Mouse (Mus musculus) gastrocnemius, postnatal 25 days (tissue): Measurements from ENCODE around the gene Lss. TPM values are rescaled to one million over a fixed set of nuclear protein-coding genes. Genes with fewer than 3 reads are reported as not detected.

Source experiments
- DNase-seq: peaks from one replicate; pipeline ENCODE4 v3.0.0; 2022
- long read RNA-seq, 2 experiments: library from polyadenylated mRNA; stranded (forward); transcript quantifications; one replicate each; pipeline ENCODE4 v2.0.0; 2021
- total RNA-seq, 2 experiments: library from RNA; stranded (reverse); gene quantifications; 1 replicate in 1 of 2; 2 replicates in 1 of 2; pipeline ENCODE4 v1.2.3; 2021

Lss gene
- 1 to 10 TPM; 4.2 to 4.9 TPM for total RNA-seq
- long read RNA-seq, experiment 1 = 0 reads
- long read RNA-seq, experiment 2, partial matches to known transcripts = 1 of 3 reads
- long read RNA-seq, experiment 2, other reads (novel, unspliced or antisense) = 2 of 3 reads

- peak; percentile 96 for DNase-seq
Measured at GRCm38 (mm10) chr10:76531375-76531774, at the start of gene Lss. TSS of gene Lss (plus strand) at chr10:76531588.

DNA sequence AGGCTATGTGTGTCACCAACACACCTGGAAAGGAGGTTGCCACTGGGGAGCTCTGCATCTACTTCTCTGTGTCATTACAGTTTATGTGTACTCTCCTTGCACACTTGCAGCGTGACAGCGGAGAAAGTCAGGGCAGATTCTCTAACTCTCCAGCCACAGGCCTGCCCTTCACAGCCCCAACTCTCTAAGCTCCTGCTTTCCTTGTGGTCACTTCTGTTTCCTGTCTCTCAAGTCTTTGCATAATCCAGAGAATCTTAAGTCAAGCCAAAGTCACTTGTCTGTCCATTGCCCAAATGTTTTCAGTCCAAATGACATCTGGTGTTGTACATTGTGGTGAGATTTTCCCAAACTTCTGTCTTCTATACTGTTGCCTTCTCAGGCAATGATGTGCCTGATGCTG, 45.1 kb upstream of the Lss start:
- no peak for DNase-seq

- no peak for DNase-seq
Measured at GRCm38 (mm10) chr10:76488265-76488664, 43.1 kb upstream of the Lss start.

DNA sequence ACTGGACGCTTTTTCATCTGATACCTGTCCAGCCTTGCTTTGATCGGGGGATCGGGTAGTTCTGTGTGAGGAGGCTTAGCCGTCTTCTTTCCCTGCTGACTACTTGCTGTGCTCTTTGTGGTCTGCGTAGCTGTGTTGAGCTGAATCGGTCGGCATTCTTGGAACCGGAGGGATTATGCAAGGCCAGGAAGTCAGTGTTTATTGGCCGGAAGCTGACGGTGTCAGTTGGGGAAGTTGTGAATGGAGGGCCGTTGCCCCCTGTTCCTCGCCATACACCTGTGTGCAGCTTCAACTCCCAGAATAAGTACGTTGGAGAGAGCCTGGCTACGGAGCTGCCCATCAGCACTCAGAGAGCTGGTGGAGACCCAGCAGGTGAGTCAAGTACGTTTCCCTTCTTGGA, 42.2 kb upstream of the Lss start:
- no peak for DNase-seq

DNA sequence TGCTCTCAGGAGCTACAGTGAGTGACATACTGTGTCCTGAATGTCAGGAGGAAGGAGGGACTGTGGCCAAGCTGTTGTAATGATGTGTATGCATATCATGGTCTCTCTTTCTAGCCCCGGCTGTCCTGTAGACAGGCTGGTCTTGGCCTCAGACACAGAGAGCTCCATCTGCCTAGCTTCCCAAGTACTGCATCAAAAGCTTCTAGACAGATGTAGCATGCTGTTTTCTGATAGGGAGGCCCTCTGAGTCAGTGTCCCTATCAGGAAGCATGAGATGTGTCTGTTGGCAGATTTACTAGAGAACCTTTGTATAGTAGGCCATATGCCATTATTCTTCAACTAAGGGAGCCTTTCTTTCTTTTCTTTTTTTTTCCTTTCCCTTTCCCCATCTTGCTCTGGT, 37.9 kb upstream of the Lss start:
- DNase-seq = no peak

GRCm38 (mm10) chr10:76495501-76495900, 35.9 kb upstream of the Lss start:
- DNase-seq = no peak

DNA sequence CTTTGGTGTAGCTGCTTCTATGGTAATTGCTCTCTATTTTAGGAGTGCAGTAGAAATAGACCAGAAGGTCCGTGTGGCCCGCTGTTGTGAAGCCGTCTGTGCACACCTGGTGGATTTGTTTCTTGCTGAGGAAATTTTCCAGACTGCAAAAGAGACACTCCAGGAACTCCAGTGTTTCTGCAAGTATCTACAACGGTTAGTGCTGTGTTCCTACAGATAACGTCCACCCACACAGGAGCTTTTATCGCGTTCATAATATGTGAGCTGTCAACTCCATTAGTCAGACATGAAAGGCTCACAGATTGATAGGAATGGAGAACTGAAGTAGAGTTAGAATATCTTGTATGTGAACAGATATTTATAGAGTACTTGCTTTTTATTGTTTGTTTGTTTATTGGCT, 35.0 kb upstream of the Lss start:
- no peak for DNase-seq

DNA sequence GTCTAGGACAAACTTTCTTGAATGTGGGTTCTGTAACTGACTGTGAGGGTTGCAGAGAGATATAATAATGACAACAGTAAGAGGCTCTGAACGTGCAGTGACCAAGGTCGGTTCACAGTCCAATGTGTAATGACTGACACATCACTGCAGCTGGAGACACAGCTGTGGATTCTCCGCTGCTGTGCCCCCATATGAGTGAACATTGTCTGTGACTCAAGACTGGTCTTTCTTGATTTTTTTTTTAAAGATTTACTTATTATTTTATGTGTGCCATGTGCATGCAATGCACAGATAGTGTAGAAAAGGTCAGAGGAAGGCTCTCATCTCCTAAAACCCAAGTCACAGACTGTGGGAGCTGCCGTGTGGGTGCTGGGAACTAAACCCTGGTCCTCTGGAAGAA, 33.9 kb upstream of the Lss start:
- no peak for DNase-seq

DNA sequence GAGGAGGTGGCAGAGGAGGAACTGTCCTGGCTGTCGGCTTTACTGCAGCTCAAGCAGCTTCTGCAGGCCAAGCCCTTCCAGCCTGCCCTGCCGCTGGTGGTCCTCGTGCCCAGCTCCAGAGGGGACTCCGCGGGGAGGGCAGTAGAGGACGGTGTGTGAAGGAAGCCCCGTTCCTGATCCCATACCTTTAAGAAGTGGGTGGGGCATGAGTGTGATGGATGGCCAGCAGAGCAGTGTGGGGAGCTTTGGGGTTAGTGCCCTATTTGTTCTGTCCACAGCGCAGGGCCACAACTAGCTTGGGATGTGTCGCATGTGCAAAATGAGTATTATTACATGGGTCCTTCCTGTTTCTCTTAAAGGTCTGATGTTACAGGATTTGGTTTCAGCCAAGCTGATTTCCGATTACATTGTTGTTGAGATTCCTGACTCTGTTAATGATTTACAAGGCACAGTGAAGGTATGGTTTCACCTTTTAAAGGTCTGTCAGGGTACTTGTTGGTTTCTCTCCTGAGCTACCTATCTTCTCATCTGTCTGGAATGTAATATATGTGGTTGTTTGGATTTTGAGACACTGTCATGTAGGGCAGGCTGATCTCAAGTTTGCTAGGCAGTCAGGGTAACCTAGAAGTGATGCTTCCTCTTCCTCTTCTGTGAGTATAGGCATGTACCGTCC, 27.0 kb upstream of the Lss start:
- DNase-seq = no peak

GRCm38 (mm10) chr10:76505865-76506264, 25.5 kb upstream of the Lss start:
- no peak for DNase-seq

- peak; percentile 53 for DNase-seq
Measured at GRCm38 (mm10) chr10:76512965-76513583, 18.3 kb upstream of the Lss start.

GRCm38 (mm10) chr10:76530922-76531321, 466 bp upstream of the Lss start:
- no peak for DNase-seq

- DNase-seq = no peak
Measured at GRCm38 (mm10) chr10:76531828-76532227, 440 bp downstream of the Lss start.

- DNase-seq = no peak
Measured at GRCm38 (mm10) chr10:76535526-76535925, 4.1 kb downstream of the Lss start.

DNA sequence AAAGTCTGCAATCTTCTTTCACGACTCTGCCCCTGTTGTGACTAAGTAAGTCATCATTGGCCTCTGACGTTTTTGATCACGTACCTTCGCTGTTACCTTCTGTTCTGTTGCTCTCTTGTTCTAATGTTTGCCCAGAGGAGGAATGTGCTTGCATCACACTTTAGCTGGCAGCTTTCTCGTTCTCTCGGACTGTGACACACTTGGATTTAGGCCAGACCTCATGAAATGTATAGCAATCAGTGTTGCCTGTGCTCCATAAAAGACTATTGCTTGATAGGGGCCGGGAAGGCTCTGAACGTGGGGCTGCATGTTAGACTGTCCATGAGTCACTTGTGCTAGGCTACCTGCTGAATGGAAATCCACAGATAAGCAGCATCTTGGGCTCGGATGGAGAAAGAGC, 6.2 kb downstream of the Lss start:
- DNase-seq = no peak

- no peak for DNase-seq
Measured at GRCm38 (mm10) chr10:76541336-76542085, 10.1 kb downstream of the Lss start.

GRCm38 (mm10) chr10:76542636-76543375, 11.4 kb downstream of the Lss start:
- no peak for DNase-seq

- DNase-seq = no peak
Measured at GRCm38 (mm10) chr10:76546566-76546965, 15.2 kb downstream of the Lss start.

GRCm38 (mm10) chr10:76548218-76548617, 16.8 kb downstream of the Lss start:
- DNase-seq = no peak

DNA sequence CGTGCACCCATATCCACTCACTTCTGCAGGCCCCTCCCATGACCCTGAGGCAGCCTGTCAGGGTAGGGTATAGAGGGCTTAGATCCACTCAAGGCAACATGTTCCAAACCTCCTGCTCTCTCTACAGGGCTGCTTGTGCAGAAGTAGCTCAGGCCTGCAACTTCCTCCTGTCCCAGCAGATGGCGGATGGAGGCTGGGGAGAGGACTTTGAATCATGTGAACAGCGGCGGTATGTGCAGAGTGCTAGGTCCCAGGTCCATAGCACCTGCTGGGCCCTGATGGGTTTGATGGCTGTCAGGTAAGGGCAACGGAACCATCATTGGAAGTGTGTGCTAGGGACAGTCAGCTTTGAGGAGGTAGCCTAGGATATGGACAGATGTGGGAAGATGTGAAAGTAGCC, 19.1 kb downstream of the Lss start:
- DNase-seq = no peak

DNA sequence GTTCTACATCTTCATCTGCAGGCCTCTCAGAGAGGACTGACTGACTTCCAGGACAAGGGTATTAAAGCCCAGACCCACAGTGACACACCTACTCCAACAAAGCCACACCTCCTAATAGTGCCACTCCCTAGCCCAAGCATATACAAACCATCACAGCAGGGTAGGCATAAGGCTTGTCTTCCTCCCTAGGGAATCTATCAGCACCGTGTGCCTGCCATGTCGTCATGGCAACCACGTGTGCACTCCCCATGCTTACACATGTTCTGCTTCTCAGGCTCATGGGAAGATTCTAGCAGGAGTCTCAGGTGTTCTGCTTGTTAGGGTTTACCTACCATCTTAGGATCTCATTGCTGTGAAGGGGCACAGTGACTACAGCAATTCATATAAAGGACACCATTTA, 20.2 kb downstream of the Lss start:
- DNase-seq = no peak

DNA sequence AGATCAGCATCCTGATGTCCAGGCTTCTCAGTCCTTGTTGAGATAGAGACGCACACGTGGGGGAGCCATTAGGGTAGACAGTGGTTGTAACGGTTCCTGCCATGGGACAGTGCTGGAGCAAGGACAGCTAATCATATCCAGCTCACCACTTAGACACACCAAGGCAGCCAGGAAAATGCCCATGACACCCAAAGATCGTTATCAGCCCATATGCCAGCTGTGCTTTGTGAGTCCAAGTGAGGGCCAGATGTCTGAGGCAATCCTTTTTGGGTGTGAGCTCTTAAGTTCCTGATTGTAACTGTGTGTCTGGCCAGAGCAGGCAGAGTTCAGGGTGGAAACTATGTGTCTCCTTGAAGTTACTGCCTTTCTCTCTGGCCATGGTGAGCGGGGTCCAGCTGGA, 22.7 kb downstream of the Lss start:
- peak; percentile 21 for DNase-seq

DNA sequence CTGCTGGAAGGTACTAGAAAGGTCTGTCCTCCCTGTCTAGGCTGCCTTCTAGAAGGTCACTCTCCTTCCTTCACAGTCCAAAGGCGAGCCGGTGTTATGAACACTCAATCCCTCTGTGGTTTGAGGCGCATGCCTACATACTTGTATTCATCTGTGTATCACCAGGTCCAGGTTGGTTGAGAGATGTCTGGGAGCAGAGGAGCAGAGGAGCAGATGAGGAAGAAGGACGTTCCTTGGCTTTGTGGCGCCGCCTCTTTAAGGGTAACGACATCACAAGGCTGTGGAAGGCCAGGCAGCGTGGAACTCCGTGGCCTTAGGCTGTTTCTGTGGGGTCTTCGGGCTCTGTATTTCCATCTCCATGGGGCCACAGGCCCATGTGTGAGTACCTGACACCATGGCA, 30.6 kb downstream of the Lss start, which contains the start of gene Spatc1l:
Gene Spatc1l (plus strand): TSS at position 301 of the 400 bp plus-strand sequence.
- DNase-seq = no peak
